Mouse (Mus musculus): Measurements from ENCODE around the gene Rara.
"Not testable (repeated sequence)": the region's sequence is repeated elsewhere in the genome, so short reads cannot be mapped to it uniquely, and the experiment has no call there.

Rara gene

DNA sequence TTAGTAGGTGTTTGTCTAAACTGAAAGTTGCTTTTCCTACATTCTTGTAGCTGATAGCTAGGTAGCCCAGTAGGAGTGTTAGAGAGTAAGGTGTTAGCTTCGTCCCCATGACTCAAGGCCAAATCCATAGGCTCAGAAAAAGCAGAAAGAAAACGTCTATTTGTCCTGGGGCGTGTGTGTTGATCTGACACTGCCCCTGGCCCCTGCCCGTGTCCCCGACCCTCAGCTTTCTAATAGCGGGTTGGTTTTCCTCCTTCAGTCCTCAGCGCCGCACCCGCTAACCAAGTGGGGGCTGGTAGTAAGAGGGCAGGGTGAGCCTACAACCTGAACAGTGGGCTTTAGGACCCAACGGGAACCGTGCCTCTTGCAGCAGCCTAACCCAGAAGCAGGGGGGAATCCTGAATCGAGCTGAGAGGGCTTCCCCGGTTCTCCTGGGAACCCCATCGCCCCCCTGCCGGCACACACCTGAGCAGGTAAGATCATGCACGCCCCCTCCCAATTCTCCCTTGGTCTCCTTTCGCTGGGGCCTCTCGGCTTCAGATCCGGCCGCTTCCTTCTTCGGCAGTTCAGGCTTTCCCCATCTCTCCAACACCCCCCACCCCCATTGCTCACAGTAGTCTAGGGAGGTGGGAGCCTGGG is at the start of gene Rara:
Rara (plus strand) TSS at position 381 of the 639 bp plus-strand sequence.
- DNase-seq, result peak; percentile 92

DNA sequence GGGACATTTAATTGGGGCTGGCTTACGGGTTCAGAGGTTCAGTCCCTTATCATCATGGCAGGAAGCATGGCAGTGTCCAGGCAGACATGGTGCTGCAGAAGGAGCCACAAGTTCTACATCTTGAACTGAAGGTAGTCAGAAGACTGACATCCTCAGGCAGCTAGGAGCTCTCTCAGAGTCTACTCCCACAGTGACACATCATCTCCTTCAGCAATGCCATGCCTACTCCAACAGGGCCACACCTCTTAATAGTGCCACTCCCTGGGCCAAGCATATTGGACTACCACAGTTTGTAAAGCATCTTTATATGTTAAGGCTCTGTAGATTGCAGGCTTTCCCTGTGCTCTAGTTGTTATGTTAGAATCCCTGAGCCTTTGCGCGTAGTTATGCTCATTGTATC is 39.9 kb upstream of the Rara start:
- no peak for DNase-seq

DNA sequence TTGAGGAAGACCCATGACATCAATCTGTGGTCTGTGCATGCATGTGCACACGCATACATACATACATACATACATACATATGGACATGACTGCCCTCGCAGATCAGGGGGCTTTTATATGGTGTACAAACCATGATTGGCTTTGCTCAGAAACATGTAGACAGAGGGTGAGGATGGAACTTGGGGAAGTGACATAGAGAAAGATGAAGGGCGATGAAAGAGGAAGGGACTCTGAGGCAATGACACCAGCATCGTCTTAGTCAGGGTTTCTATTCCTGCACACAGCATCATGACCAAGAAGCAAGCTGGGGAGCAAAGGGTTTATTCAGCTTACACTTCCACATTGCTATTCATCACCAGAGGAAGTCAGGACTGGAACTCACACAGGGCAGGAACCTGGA is 38.5 kb upstream of the Rara start:
- DNase-seq, result no peak

DNA sequence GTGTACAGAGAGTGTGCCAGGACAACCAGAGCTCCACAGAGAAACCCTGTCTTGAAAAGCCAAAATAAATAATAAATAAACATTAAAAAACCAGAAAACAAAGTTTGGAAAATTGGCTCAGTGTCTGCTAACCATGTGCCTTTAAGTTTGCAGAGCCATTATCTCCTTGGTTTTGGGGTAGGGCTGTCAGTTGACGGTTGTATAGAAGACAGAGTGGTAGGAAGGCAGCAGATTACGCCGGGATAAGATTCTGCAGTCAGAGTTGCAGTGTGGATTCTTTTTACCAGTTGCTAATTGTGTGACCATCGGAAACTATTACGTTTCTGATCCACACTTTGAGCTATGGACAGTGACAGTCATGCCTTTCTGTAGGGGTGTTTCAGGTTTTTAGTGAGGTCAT is 37.6 kb upstream of the Rara start:
- DNase-seq, result no peak

DNA sequence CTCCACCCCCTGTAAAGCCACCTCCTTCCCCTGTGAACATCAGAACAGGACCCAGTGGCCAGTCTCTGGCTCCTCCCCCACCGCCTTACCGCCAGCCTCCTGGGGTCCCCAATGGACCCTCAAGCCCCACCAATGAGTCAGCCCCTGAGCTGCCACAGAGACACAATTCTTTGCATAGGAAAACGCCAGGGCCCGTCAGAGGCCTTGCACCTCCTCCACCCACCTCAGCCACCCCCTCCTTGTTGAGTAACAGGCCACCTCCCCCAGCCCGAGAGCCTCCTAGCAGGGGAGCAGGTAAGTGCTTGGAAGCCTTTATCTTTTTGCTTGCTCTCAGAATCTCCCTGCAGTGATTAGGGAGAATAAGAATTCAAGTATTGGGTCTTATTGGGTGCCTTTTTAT is 35.2 kb upstream of the Rara start:
- no peak for DNase-seq

DNA sequence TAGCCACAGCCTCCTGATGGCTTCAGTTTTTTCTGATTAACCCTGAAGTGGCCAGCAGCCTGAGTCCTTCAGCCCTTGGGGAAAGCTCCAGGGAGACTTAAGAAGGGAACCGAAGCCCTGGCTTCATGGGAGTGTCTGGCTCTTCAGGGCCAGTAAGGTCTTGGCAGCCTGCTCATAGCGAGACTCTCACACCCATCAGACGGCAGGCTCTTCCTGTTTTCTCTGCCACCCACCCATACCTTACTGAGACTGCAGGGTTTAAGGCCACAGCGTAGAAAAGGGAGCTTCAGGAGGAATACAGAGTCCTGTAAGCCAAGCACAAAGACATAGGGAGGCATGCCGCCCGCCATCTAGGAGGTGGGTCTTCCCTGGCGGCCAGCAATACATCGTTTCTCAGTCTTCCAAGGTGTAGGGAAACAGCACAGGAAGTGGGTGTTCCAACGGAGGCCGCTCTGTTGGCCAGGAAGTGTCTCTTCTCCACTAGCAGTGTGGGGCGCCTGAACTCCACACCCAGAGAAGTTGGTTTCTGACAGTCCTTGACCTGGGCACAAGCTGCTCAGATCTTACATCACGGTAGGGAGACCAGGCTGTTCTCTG is 27.0 kb upstream of the Rara start:
- DNase-seq, result peak; percentile 94

DNA sequence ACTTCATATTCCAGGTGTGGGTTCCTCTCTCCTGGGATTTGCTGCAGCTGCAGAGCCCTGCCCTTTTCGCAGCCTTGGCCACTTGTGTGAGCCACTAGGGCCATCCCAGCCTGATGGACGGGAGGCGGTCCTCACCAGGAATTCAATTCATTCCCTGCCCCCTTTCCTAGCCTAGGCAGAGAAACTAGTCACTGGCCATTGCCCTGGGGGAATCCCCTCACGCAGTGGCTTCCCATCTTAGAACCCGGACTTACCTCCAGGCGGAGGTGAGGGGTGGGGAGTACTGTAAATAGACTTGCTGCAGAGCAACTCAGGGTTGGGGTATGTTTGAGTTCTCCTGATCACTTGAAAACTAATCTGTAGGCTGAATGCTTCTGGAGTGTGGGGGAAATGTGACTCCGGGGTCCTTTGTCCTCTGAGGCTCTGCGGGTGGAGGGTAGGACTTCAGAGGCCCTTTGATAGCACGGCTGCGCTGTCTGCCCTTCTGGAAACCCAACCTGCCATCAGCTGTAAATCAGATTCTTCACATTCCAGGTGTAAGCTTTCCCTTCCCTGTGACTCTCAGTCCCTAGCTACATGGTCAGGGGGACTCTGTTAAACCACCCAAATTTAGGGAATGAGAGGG is 24.9 kb upstream of the Rara start:
- DNase-seq, result no peak

DNA sequence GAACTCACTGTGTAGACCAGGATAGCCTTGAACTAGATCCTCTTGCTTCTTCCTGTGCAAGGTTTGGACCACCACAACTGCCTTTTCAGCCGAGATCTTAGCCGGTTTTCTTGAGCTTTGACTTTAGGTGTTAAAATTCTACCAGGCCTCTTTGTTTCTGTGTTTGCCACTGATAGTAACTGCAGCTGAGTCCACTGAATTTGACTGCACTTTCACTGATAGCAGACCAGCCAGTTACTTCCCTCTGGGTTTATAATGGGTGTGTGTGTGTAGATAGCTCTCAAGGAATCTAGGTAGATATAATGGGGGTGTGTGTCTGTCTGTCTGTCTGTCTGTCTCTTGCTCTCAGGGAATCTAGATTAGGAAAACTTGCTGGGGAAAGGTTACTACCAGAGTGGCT is 23.0 kb upstream of the Rara start:
- DNase-seq, result no peak

DNA sequence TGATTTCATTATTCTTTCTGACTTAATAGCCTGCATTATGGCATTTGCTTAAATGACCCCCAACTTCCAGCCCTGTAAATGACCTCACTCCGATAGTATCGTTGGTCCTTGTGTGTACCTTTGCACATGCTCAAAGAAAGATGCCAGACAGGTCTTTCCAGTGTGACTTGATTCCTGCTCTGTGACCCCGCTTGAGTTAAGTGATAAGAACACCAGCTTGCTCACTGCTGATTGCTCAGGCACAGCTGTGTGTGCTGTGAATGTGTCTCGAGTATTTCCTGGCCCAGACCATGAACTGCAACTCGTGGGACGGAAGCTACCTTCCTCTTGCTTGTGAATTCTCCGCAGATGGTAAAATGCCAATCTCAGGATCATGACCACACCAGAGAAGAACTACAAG is 22.6 kb upstream of the Rara start:
- no peak for DNase-seq

DNA sequence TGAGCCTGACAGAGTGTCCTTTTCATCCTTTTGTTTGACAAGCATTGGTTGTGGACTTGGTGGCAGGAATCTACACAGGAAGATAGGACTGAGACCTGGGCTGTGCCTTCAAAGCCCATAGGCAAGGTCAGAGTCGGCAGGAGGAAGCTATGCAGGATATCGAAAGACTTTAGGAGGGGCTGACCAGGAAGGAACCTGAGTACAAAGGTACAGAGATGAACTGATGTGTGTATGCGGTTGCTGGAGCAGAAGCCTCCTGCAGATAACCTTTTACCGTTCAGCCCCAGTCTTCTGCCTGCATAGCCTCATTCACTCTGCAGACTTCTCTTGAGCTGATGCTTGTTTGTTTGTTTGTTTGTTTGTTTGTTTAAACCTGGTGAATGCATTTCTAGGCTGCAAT is 22.0 kb upstream of the Rara start:
- DNase-seq, result no peak

DNA sequence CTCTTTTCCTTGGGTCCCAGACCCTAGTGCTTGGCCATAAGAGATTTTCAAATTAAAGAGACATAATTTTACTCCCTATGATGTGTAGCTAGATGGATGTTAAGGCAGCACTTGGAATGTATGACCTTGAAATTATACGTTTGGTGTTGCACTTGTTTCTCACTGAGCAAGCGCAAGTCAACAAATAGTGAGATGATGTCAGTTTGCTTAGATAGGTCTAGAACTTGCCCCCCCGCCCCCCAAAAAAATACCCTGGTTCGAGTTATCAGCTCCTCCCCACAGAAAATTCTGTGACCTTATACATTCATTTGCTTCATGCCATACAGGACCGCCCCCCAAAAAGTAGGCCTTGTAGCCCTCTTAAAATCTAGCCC is 20.6 kb upstream of the Rara start:
- DNase-seq, result no peak

DNA sequence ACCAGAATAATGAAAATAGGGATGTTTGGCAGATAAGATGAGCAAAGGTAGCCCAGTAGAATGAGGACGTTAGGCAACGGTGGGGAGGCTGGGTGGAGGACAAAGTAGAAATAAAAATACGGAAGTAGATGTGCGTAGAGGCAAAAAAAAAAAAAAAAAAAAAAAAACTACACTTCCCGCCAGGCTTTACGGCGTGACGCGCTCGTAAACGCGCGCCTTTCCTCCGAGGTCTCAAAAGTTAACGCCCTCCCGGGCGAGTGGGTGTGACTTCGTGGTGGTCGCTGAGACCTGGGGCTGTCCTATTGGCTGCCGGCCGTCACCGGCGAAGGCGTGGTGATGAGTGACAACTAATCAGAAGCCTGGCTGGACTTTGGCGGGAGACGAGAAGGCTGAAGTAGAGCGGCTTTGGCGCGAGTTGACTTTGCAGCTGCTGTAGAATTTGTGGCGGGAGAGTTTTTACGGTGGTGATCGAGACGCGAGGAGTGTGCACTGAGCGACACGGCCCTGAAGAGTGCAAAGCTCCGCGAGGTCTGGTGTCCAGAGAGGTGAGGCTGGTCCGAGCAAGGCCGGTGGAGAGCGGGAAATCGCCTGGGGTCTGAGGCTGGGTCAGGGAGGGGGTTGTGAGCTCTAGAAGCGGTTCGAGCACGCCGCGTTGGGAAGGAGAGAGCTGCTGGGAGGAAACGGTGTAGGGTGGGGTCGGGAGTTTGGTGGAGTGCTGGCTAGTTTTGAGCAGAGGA is 20.0 kb upstream of the Rara start, which contains the start of gene Cdc6:
Cdc6 (plus strand) TSS at position 365 of the 737 bp plus-strand sequence.
- DNase-seq, result peak; percentile 100

DNA sequence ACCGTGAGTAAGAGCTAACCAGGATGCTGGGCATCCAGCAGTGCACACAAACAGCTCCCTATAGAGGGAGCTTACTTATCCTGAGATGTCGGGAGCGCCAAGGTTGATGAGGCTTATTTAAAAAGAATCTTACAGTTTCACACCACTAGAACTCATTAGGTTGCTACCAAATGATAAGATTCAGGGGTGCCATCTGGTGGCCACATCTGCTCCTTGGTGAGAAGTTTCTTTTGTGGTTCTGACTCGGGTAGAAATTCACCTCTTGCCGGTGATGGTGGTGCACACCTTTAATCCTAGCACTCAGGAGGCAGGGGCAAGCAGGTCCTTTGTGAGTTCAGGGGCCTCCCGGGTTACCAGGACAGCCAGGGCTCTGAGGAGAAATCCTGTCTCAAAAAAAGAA is 18.0 kb upstream of the Rara start:
- DNase-seq, result peak; percentile 93

DNA sequence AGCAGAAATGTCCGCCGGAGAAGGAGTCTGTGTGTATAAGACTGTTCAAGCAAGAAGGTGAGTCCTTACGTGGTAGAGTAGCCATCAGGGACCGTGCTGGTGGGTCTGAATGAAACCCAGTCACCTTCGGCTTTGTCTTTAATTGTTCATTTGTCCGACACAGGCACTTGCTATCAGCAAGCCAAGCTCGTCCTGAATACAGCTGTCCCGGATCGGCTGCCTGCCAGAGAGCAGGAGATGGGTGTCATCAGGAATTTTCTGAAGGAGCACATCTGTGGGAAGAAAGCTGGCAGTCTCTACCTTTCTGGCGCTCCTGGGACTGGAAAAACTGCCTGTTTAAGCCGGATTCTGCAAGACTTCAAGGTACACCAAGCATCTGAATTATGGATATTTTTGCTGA is 17.2 kb upstream of the Rara start:
- peak; percentile 93 for DNase-seq

DNA sequence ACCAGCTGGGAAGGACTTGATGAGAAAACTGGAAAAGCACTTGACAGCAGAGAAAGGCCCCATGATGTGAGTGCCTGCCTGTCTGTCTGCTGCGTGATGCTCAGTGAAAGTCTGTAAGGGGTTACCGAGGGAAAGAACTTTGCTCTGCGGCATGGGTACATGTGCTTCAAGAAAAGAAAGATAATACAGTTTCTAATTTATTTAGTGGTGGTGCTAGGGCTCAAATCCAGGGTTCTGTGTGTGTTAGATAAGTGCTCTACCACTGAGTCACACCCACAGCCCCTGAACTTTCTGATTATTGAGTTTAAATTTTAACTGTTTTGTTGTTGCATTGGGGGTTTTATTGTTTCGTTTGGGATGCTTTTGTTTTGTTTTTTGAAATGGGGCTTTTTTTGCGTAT is 16.1 kb upstream of the Rara start:
- DNase-seq, result no peak

DNA sequence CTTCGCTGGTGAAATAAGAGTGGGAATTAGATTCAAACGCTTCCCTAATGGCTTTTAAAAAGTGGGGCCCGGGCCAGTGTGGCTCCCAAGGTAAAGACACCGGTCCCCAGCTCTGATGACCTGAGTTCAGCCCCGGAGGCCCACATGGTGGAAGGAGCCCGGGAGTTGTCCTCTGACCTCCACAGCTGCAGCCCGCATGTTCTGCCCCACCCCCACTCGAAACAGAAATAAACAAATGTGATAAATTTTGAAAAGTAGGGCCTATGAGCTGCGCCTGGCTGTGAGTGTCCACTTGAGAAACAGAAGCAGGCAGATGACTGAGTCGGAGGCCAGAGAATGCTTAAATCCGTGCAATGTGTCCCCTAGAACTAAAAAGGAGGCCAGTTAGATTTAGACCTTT is 13.4 kb upstream of the Rara start:
- DNase-seq, result peak; percentile 93

DNA sequence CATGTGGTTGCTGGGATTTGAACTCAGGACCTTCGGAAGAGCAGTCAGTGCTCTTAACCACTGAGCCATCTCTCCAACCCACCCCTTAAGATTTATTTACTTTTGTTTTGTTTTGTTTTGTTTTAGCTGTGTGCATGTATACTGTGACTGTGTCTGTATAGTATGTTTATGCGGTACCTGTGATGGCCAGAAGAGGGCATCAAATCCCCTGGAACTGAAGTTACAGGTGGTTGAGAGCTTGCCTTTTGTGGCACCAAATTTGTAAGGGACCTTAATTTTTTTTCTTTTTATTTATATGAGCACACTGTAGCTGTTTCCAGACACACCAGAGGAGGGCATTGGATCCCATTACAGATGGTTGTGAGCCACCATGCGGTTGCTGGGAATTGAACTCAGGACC is 11.2 kb upstream of the Rara start:
- not testable (repeated sequence) for DNase-seq

DNA sequence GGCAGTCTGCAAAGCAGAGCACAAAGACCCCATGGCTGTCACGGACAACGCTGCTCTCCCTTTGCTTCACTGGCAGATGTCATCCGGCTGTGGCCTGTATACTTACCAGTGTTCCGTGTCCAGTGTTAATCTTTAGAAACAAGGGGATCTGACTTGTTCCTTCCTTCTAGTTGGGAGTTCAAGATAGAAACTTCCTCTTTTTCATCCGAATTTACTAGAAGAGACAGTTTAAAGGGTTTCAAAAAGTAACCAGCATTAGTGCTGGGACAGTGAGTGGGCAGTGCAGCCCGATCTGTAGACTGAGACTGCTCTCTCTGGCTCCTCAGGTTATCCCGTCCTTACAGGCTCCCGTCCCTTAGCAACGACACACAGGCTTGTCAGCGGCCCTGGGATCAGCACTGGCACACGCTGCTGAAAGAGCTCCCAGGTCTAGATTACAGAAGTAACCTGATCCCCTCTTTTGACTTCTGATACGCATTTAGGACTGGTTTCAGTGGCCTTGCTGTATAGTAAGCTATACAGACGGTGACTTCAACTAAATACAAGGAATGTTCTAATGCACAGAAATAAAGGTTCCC is 10.1 kb upstream of the Rara start:
- peak; percentile 95 for DNase-seq

DNA sequence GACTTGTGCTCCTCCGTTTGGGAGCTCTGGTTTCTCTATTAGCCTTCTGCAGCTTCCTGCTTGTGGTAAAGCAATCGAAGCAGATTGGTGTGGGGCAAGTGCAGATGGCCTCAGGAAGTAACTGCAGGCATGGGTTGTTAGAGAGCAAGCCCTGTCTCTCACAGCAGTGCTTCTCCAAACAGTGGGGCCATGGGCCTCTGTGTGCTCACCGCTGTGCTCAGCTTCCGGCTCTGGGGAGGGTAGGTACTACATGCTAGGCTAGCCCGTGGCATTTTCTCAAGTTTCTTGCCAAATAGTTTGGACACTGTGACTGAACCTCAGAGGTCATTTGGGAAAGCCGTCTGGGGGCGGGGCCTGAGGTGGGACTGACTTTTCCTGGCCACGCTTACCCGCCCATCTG is 9.4 kb upstream of the Rara start:
- DNase-seq, result peak; percentile 98

DNA sequence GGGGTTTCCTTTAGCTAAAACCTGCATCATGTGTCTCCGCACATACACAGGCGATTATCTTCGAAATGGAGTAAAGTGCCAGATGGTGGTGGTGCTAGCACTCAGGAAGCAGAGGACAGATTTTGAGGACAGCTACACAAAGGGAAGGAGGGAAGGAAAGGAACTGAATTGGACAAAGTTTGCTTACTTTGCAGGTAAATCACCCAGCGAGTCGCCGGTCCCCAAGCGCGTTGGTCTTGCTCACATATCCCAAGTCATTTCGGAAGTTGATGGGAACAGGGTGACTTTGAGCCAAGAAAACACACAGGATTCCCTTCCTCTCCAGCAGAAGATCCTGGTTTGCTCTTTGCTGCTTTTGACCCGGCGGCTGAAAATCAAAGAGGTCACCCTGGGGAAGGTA is 8.6 kb upstream of the Rara start:
- DNase-seq, result peak; percentile 93

DNA sequence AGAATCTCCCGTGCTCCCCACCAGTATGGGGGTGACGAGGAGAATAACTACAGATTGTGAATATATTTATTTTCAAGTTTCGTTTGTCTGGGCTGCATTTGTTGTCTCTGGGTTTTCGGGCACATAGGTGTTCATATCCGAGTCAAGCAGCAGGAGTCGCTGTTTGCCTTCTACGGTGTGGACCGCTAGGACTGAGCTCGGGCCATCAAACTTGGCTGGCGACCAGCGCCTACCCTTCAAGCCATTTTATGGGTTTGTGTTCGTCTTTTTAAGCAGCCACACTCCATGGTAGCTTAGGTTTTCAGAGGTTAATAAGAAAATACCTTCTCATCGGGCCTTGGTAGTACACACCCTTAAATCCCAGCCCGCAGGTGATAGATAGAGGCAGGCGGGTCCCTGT is 5.8 kb upstream of the Rara start:
- DNase-seq, result peak; percentile 91

DNA sequence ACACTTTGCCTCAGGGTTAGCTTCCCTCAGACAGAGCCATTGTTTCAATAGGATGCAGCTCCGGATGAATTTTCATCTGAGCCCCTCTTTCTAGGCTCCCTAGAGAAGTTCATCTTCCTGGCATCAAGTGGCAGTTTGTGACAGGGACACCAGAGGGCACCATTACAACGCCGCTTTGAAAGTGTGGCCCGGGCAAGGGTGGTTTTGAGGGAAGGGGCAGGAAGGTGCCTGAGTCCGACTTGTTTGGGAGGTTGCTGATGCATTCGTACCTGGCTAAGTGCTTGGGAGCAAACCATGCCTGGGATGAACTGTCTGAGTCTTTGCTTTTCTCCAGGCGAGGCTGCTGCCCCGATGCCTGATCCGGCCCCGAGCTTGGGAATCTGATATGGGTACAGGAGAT is 5.3 kb upstream of the Rara start:
- peak; percentile 96 for DNase-seq

DNA sequence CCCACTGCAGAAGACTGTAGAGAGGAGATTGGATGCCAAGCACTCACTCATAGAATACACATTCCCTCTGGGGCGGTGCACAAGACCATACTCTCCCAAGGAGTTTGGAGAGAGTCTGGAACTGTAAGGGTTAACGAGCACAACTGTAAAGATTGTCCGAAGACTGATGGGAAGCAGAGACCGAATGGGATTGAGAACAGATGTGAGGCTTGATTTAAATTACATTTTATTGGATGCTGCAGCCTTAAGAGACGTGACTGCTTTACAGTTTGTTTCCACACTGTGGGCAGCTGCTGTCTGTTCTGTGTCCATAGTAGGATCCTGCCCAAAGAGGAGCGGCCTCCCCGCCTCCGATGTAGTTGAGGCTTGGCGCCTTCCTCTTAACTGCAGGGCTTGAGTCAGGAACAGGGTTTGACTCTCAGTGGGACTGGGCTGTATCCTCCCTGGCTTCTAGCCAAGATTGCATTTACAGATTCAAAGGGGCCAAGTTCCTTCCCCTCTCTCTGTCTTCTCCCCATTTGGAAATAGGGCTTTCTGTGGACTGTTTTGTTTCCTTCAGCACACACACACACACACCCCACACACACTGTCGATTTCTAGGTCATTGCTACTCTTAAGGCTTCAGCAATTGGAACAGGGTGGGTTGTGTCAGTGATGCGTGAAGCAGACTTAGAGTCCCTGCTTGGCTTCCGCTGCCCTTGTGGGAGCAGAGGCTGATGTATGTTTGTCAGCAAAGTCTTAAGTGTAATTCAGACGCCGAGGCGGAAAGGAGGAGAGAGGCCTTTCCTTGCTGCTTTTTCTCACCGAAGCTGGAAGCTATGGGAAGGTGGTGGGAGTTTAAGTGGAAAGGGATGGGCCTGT is 4.5 kb upstream of the Rara start:
- DNase-seq, result peak; percentile 95

All from heart, adult 11 months (tissue).